Mouse (Mus musculus): Measurements from ENCODE around the gene Fam172a.

DNA sequence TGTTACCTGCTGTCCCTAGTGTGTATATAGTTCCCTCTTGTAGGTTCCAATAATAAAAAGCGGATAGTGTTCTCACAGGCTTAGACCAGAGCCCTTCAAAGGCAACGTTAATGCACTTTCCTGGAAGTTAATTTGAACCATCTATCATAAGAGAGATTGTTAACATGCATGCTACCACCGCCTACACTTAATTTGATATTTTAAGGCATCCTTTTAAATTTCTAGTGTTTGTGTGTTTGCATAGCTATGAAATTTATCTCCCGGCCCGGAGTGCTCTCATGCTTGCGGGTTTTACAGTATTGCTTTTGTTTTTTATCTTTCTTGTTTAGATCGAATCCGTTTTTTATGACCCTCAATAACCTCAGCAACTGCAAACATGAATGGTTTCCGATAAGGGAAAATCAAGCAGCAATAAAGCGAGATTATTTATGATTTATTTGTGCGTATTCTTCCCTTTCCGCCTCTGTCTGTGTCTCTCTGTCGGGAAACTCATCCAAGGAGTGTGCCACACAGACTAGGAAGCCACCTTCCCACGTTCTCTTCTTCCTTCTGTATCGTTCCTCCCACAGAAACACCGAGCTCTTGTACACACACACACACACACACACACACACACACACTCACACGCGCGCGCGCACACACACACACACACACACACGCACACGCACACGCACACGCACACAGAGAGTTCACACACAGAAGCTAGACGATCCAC lies 492.5 kb downstream of the Fam172a start:
- TF ChIP-seq CTCF (IDR thresholded peaks at IDR 0.05; ENCODE audit: borderline replicate concordance, insufficient read depth, low read depth, low read length) (no peak), POLR2A (IDR thresholded peaks at IDR 0.05; ENCODE audit: borderline replicate concordance, insufficient read depth, low read length) (0 out of 2 replicates have a peak, but pooled peaks have one; percentile 16)

Data from cerebellum, adult 2 months (tissue).